Mouse (Mus musculus): ENCODE measurements around the gene Lypd3. TPM values are rescaled to one million over a fixed set of nuclear protein-coding genes. Genes with fewer than 3 reads are reported as not detected.

Gene Lypd3
- total and polyA plus RNA-seq, 3 experiments = not detected

DNA sequence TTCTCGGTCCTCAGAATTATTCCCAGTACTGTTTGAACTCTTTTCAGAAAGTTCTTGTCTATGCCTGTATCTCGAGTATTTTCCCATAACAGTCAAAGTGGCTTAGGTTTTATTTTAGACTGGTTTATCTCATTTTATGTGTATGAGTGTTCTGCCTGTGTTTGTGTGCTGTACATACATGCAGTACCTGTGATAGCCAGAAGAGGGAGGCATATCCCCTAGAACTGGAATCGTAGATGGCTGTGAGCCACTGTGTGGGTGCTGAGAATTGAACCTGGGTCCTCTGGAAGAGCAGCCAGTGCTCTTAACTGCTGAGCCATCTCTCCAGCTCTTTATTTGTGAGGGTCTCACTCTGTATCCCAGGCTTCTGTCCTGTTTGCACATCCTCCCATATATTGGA, 15.2 kb upstream of the Lypd3 start:
- no peak for TF ChIP-seq MAFK (IDR thresholded peaks at IDR 0.05; ENCODE audit: borderline replicate concordance, low read depth, low read length)
- TF ChIP-seq CTCF (IDR thresholded peaks at IDR 0.05 in 2 of 3, conservative IDR thresholded peaks at IDR 0.05 in 1 of 3; ENCODE audit: control insufficient read depth in 1 of 3, insufficient read depth in 1 of 3, low read depth in 2 of 3, low read length in 3 of 3, poor library complexity in 1 of 3, severe bottlenecking in 1 of 3) = peak; percentile 32 to 74 (median 56); a peak in 5 of 6 replicates
- TF ChIP-seq SMC3 (IDR thresholded peaks at IDR 0.05; ENCODE audit: low read depth, low read length) = peak; percentile 28; the same call in 1 of the 2 replicates
- TF ChIP-seq KAT2A (conservative IDR thresholded peaks at IDR 0.05; ENCODE audit: low read depth, low read length) = no peak
- no peak for TF ChIP-seq USF1 (IDR thresholded peaks at IDR 0.05; ENCODE audit: low read depth, low read length)
- TF ChIP-seq RAD21 (IDR thresholded peaks at IDR 0.05; ENCODE audit: low read depth, low read length) = peak; percentile 33
- Histone ChIP-seq H3K9ac (ENCODE audit: control insufficient read depth, low read depth, low read length, poor library complexity, severe bottlenecking) (no peak overlapping the region), H3K36me3 (ENCODE audit: control insufficient read depth in 1 of 2, insufficient read depth in 2 of 2, low read length in 2 of 2) (peaks cover 1 to 15% of the 10 kb centered on the region in 2 experiments), H3K27me3 (ENCODE audit: control insufficient read depth in 1 of 2, insufficient read depth in 2 of 2, low read length in 2 of 2) (no peaks in the 10 kb centered on the region), H3K4me3 (ENCODE audit: control insufficient read depth in 1 of 2, insufficient read depth in 1 of 2, low read depth in 2 of 2, low read length in 2 of 2) (no peak overlapping the region), H3K27ac (ENCODE audit: control insufficient read depth, low read depth, low read length) (no peak overlapping the region), H3K9me3 (replicated peaks; ENCODE audit: insufficient read depth, low read length) (no peaks in the 10 kb centered on the region), H3K79me2 (ENCODE audit: control insufficient read depth, insufficient read depth, low read length, poor library complexity) (no peaks in the 10 kb centered on the region), H3K4me1 (ENCODE audit: control insufficient read depth in 1 of 2, insufficient read depth in 2 of 2, low read length in 2 of 2) (peaks cover 0 to 20% of the 10 kb centered on the region in 2 experiments; a peak in 2 of 4 replicates)
- DNase-seq (ENCODE audit: low read depth, low spot score) = peak; percentile 54

DNA sequence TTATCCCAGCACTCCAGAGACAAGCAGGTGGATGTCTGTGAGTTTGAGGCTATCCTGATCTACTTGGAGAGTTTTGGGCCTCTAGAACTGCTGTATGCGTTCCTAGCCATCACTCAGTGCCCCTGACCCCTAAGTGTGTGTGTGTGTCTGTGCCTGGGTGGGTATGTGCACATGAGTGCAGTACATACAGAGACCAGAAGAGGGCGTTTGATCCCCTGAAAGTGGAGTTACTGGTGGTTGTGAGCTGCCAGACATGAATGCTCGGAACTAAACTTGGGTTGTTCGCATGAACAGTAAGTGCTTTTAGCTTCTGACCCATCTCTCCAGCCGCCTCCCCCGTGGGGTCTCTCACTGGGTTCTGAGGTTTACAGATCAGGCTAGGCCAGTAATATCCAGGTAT, 13.4 kb upstream of the Lypd3 start:
- Histone ChIP-seq H3K36me3 (ENCODE audit: control insufficient read depth in 1 of 2, insufficient read depth in 2 of 2, low read length in 2 of 2) (peaks cover 1 to 8% of the 10 kb centered on the region in 2 experiments), H3K9ac (ENCODE audit: control insufficient read depth, low read depth, low read length, poor library complexity, severe bottlenecking) (no peak overlapping the region), H3K79me2 (ENCODE audit: control insufficient read depth, insufficient read depth, low read length, poor library complexity) (no peaks in the 10 kb centered on the region), H3K4me1 (ENCODE audit: control insufficient read depth in 1 of 2, insufficient read depth in 2 of 2, low read length in 2 of 2) (peaks cover 0 to 5% of the 10 kb centered on the region in 2 experiments; a peak in 2 of 4 replicates), H3K4me3 (ENCODE audit: control insufficient read depth in 1 of 2, insufficient read depth in 1 of 2, low read depth in 2 of 2, low read length in 2 of 2) (no peak overlapping the region), H3K27ac (ENCODE audit: control insufficient read depth, low read depth, low read length) (no peak overlapping the region), H3K27me3 (ENCODE audit: control insufficient read depth in 1 of 2, insufficient read depth in 2 of 2, low read length in 2 of 2) (no peaks in the 10 kb centered on the region), H3K9me3 (replicated peaks; ENCODE audit: insufficient read depth, low read length) (no peaks in the 10 kb centered on the region)
- peak in 2 of 3 experiments; percentile 11 to 31; a peak in 2 of 6 replicates for TF ChIP-seq CTCF (IDR thresholded peaks at IDR 0.05 in 2 of 3, conservative IDR thresholded peaks at IDR 0.05 in 1 of 3; ENCODE audit: control insufficient read depth in 1 of 3, insufficient read depth in 1 of 3, low read depth in 2 of 3, low read length in 3 of 3, poor library complexity in 1 of 3, severe bottlenecking in 1 of 3)
- TF ChIP-seq MYC (IDR thresholded peaks at IDR 0.05; ENCODE audit: low read depth, low read length) = no peak
- no peak for TF ChIP-seq POLR2AphosphoS5 (IDR thresholded peaks at IDR 0.05; ENCODE audit: borderline replicate concordance, low read depth, low read length)
- TF ChIP-seq RCOR1 (IDR thresholded peaks at IDR 0.05; ENCODE audit: low read depth, low read length) = no peak
- TF ChIP-seq MEF2A (IDR thresholded peaks at IDR 0.05; ENCODE audit: extremely low read depth, insufficient replicate concordance, low read depth, low read length, poor library complexity, severe bottlenecking) = no peak
- TF ChIP-seq BHLHE40 (IDR thresholded peaks at IDR 0.05; ENCODE audit: borderline replicate concordance, low read depth, low read length) = no peak
- no peak for DNase-seq (ENCODE audit: low read depth, low spot score)

All from MEL (cell line).